Mouse (Mus musculus): ENCODE data around the gene Btla. TPM values are rescaled to one million over a fixed set of nuclear protein-coding genes. Genes with fewer than 3 reads are reported as not detected.

The Btla gene
- polyA plus RNA-seq (2015; fragmentation: Nextera tagmentation; extraction: Ambion mirVana), result 0.06 and 0.07 TPM in 2 replicates

DNA sequence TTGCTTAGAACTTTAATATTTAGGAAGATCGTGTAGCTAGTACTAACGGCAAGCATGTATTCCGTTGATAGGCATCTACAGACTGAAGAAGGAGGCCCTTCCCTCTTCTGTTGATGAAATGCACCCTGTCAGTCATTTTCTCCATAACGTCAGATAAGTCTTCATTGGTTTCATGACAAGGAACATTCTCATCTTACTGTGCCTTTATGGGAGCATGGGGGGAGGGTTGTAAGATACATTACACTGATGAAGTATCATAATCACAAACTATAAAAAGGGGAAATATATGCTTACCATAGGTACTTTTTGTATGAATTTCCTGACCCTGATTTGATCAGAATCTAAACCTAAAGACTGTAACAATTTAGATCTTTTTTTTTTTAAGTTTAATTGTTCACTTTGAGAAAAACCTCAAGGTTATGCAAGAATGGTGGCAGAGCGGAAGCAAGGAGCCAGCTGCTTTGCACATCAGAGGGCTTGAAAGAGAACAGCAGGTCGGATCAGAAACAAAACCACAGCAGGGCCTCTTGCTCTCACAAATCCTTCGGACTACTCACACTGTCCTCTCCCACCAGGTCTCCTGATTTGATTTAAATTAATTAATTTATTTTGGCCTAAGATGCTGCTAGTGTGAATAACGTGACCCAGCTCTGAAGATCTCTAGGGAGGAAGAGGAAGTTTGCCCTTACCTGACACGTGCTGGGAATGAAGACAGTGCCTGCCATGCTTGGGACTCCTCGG is at the start of gene Btla:
Gene Btla, plus strand, starts transcription at position 668 of the 741 bp plus-strand sequence.
- Histone ChIP-seq H3K9me3 (ENCODE audit: control insufficient read depth, low read length) (no peaks in the 10 kb centered on the region), H3K4me2 (replicated peaks; ENCODE audit: low read depth) (no peak within 1 kb of the TSS), H3K27me3 (ENCODE audit: control insufficient read depth, insufficient read depth, low read length) (no peaks in the 10 kb centered on the region), H3K4me1 (replicated peaks; ENCODE audit: control insufficient read depth, insufficient read depth) (no peaks in the 10 kb centered on the region), H3K27ac (replicated peaks) (no peak within 1 kb of the TSS), H3K9ac (ENCODE audit: low read length) (no peak within 1 kb of the TSS), H3K4me3 (ENCODE audit: low read depth, low read length) (no peak within 1 kb of the TSS), H3K36me3 (ENCODE audit: control insufficient read depth, insufficient read depth, low read length) (no peaks in the 10 kb centered on the region)
- 54% methylated on average over 10 of the region's 10 CpGs for WGBS
- ATAC-seq (ENCODE audit: low FRiP score, low TSS enrichment) (no peak), DNase-seq (ENCODE audit: low spot score) (no peak)
- TF ChIP-seq EP300 (optimal IDR thresholded peaks at IDR 0.05), result no peak
- TF ChIP-seq CTCF (IDR thresholded peaks at IDR 0.05; ENCODE audit: low read depth), result no peak

DNA sequence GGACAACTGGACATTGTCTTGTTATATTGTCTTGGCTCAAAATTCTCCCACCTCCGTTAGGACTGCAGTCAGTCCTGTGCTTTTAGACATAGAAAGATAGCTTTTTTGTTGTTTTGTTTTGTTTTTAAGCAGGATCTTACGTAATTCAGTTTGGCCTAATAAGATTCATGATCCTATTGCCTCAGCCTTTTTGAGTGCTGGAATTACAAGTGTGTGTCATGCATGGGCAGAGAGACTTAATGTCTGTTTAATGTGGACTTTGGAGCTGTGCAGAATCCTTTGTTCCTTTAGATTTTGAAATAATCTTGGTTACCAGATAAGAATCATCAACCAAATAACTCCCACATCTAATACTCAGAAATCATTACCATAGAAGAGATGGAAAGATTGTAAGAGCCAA is 45.6 kb upstream of the Btla start:
- 78% methylated on average over 2 of the region's 2 CpGs for WGBS
- Histone ChIP-seq H3K27ac (replicated peaks) (no peak overlapping the region), H3K4me2 (replicated peaks; ENCODE audit: low read depth) (no peak overlapping the region), H3K9ac (ENCODE audit: low read length) (no peak overlapping the region), H3K36me3 (ENCODE audit: control insufficient read depth, insufficient read depth, low read length) (peaks cover 6% of the 10 kb centered on the region), H3K4me3 (ENCODE audit: low read depth, low read length) (no peak overlapping the region), H3K9me3 (ENCODE audit: control insufficient read depth, low read length) (no peaks in the 10 kb centered on the region), H3K27me3 (ENCODE audit: control insufficient read depth, insufficient read depth, low read length) (no peaks in the 10 kb centered on the region), H3K4me1 (replicated peaks; ENCODE audit: control insufficient read depth, insufficient read depth) (no peaks in the 10 kb centered on the region)
- DNase-seq (ENCODE audit: low spot score), result no peak
- no peak for ATAC-seq (ENCODE audit: low FRiP score, low TSS enrichment)
- TF ChIP-seq CTCF (IDR thresholded peaks at IDR 0.05; ENCODE audit: low read depth) (no peak), EP300 (optimal IDR thresholded peaks at IDR 0.05) (no peak)

DNA sequence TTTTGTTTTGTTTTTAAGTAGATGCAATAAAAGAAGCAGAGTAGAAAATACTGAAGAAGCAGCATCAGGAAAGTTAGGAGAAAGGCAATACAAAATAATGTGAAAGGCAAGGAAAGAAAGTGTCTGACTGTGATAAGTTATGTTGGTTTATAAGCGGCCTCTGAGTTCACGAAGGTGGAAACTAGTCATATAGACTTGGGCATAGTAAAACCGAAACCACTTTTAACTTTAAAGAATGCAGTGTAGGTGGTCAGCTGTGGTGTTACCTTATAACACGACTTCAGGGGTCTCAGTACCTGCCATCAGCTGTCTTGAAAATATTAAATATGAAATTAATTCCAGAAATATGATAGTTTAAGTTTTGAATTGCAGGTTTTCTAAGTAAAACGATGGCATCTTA is 42.3 kb upstream of the Btla start:
- WGBS, result 91% methylated on average over 5 of the region's 5 CpGs
- ATAC-seq (ENCODE audit: low FRiP score, low TSS enrichment), result no peak
- Histone ChIP-seq H3K27ac (replicated peaks) (no peak overlapping the region), H3K9me3 (ENCODE audit: control insufficient read depth, low read length) (no peaks in the 10 kb centered on the region), H3K9ac (ENCODE audit: low read length) (no peak overlapping the region), H3K4me1 (replicated peaks; ENCODE audit: control insufficient read depth, insufficient read depth) (no peaks in the 10 kb centered on the region), H3K4me2 (replicated peaks; ENCODE audit: low read depth) (no peak overlapping the region), H3K27me3 (ENCODE audit: control insufficient read depth, insufficient read depth, low read length) (no peaks in the 10 kb centered on the region), H3K36me3 (ENCODE audit: control insufficient read depth, insufficient read depth, low read length) (peaks cover 5% of the 10 kb centered on the region; the same call in 1 of the 2 replicates), H3K4me3 (ENCODE audit: low read depth, low read length) (no peak overlapping the region)
- TF ChIP-seq CTCF (IDR thresholded peaks at IDR 0.05; ENCODE audit: low read depth) (no peak), EP300 (optimal IDR thresholded peaks at IDR 0.05) (no peak)
- no peak for DNase-seq (ENCODE audit: low spot score)

DNA sequence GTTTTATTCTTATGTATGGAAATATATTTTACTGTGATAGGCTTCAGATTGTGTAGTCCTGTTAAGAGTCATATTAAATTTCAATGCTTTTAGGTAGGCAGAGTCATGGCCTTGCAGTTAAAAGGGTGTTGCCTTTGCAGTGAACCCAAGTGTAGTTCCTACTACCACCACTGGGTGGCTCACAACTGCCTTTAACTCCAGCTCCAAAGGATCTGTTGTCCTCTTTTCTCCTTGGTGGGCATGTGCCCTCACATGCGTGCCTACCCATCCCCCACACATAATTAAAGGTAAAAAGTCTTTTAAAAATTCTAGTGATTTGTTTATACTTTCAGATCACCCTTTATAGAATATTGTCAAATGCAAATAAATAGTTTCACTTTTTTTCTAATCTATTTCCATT is 31.5 kb upstream of the Btla start:
- DNase-seq (ENCODE audit: low spot score) (peak; percentile 78), ATAC-seq (ENCODE audit: low FRiP score, low TSS enrichment) (0 out of 2 replicates have a peak, but pooled peaks have one; percentile 45)
- TF ChIP-seq EP300 (optimal IDR thresholded peaks at IDR 0.05) (no peak), CTCF (IDR thresholded peaks at IDR 0.05; ENCODE audit: low read depth) (peak; percentile 87)
- Histone ChIP-seq H3K27me3 (ENCODE audit: control insufficient read depth, insufficient read depth, low read length) (no peaks in the 10 kb centered on the region), H3K27ac (replicated peaks) (no peak overlapping the region), H3K4me1 (replicated peaks; ENCODE audit: control insufficient read depth, insufficient read depth) (no peaks in the 10 kb centered on the region), H3K36me3 (ENCODE audit: control insufficient read depth, insufficient read depth, low read length) (no peaks in the 10 kb centered on the region), H3K4me2 (replicated peaks; ENCODE audit: low read depth) (no peak overlapping the region), H3K9ac (ENCODE audit: low read length) (no peak overlapping the region), H3K4me3 (ENCODE audit: low read depth, low read length) (no peak overlapping the region), H3K9me3 (ENCODE audit: control insufficient read depth, low read length) (no peaks in the 10 kb centered on the region)
- WGBS, result 0% methylated on average over 1 of the region's 1 CpGs

DNA sequence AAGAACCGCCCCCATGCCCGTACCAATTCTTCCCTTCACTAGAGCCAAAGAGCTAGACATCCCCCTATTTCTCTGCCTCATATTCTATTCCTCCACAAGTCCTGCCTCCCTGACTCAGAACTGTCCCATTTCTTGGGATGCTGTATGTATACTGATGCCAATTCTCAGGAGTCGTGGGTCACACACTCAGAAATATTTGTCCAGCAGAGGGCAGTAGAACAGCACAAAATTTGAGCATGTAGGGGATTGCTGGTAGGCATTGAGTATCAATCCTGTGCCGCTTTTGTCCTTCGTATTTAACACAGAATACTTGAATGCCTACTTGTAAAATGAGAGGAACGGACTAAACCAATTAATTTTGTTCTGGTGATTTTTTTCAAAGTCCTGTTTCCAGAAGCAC is 27.3 kb upstream of the Btla start:
- no peaks in the 10 kb centered on the region for H3K9me3 ChIP-seq (ENCODE audit: control insufficient read depth, low read length)
- ATAC-seq (ENCODE audit: low FRiP score, low TSS enrichment), result peak; percentile 65; the same call in 1 of the 2 replicates
- H3K4me1 ChIP-seq (replicated peaks; ENCODE audit: control insufficient read depth, insufficient read depth), result no peaks in the 10 kb centered on the region
- no peak overlapping the region for H3K4me2 ChIP-seq (replicated peaks; ENCODE audit: low read depth)
- TF ChIP-seq CTCF (IDR thresholded peaks at IDR 0.05; ENCODE audit: low read depth), result peak; percentile 93
- no peak for TF ChIP-seq EP300 (optimal IDR thresholded peaks at IDR 0.05)
- H3K9ac ChIP-seq (ENCODE audit: low read length), result no peak overlapping the region
- DNase-seq (ENCODE audit: low spot score), result peak; percentile 50
- H3K4me3 ChIP-seq (ENCODE audit: low read depth, low read length), result no peak overlapping the region
- WGBS, result 29% methylated on average over 6 of the region's 6 CpGs
- H3K36me3 ChIP-seq (ENCODE audit: control insufficient read depth, insufficient read depth, low read length), result no peaks in the 10 kb centered on the region
- H3K27ac ChIP-seq (replicated peaks), result no peak overlapping the region
- no peaks in the 10 kb centered on the region for H3K27me3 ChIP-seq (ENCODE audit: control insufficient read depth, insufficient read depth, low read length)

DNA sequence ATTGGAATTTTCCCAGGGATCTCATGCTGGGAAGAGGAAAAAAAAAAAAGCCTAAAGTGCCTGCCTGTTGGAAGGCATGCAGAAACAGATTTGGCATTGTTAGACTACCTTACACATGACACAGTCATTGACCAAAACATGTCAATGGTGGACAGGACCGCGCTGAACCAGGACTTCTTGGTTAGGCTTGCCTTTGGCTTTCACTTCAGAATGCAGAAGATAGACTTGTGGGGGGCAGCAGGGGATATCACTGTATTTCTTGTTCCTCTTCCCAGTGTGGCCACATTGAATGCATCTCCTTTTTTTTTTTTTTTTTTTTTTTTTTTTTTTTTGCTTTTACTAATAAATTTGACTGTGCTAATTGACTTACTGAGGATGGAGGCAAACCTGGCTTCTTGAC is 22.7 kb upstream of the Btla start:
- no peak for DNase-seq (ENCODE audit: low spot score)
- Histone ChIP-seq H3K27me3 (ENCODE audit: control insufficient read depth, insufficient read depth, low read length) (no peaks in the 10 kb centered on the region), H3K4me3 (ENCODE audit: low read depth, low read length) (no peak overlapping the region), H3K9ac (ENCODE audit: low read length) (no peak overlapping the region), H3K4me2 (replicated peaks; ENCODE audit: low read depth) (no peak overlapping the region), H3K27ac (replicated peaks) (no peak overlapping the region), H3K4me1 (replicated peaks; ENCODE audit: control insufficient read depth, insufficient read depth) (no peaks in the 10 kb centered on the region), H3K9me3 (ENCODE audit: control insufficient read depth, low read length) (no peaks in the 10 kb centered on the region), H3K36me3 (ENCODE audit: control insufficient read depth, insufficient read depth, low read length) (no peaks in the 10 kb centered on the region)
- no peak for ATAC-seq (ENCODE audit: low FRiP score, low TSS enrichment)
- TF ChIP-seq CTCF (IDR thresholded peaks at IDR 0.05; ENCODE audit: low read depth) (no peak), EP300 (optimal IDR thresholded peaks at IDR 0.05) (no peak)
- WGBS, result 96% methylated on average over 2 of the region's 2 CpGs

All from stomach, postnatal 0 days (tissue).